Mouse (Mus musculus): ENCODE data around the gene Mfsd1. TPM values are rescaled to one million over a fixed set of nuclear protein-coding genes. Genes with fewer than 3 reads are reported as not detected.

Mfsd1 gene
- polyA plus RNA-seq, 1 experiment from 2014 or later = 26.4 TPM

- ATAC-seq (ENCODE audit: low read depth) = no peak
- Histone ChIP-seq H3K9ac (no peak overlapping the region), H3K36me3 (no peaks in the 10 kb centered on the region), H3K9me3 (replicated peaks) (no peaks in the 10 kb centered on the region), H3K4me2 (no peak overlapping the region; the same call in 1 of the 2 replicates), H3K4me1 (replicated peaks) (peaks cover 32% of the 10 kb centered on the region), H3K27me3 (no peaks in the 10 kb centered on the region), H3K4me3 (replicated peaks) (no peak overlapping the region), H3K27ac (no peak overlapping the region)
- DNase-seq = peak; percentile 37
- WGBS (ENCODE audit: insufficient replicate concordance) = 22% methylated on average over 17 of the region's 17 CpGs
Observed at GRCm38 (mm10) chr3:67568015-67568618, 14.4 kb upstream of the Mfsd1 start.

DNA sequence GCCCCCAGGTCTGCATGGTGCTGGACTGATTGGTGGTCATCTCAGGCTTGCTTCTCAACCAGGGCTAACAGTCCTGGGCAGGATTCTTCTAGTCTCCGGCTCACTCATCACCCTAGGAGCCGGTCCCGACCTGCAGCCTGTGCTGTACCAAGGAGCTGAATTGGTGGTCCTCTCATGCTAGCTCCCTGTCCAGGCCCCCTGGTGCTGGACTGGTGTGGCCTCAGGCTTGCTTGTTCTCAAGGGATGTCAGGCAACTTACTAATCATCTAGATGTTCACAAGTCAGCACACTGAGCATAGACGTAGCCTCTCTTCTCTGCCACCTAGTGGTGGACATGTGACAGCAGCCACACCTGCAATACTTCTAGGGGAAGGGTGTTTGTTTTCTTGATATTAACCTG lies 9.6 kb upstream of the Mfsd1 start:
- no peaks in the 10 kb centered on the region for H3K36me3 ChIP-seq
- H3K27me3 ChIP-seq = 0 out of 2 replicates have a peak, but pooled peaks cover 2% of the 10 kb centered on the region
- H3K4me3 ChIP-seq (replicated peaks) = no peak overlapping the region
- DNase-seq = no peak
- H3K4me2 ChIP-seq = no peak overlapping the region
- no peaks in the 10 kb centered on the region for H3K9me3 ChIP-seq (replicated peaks)
- H3K4me1 ChIP-seq (replicated peaks) = peaks cover 3% of the 10 kb centered on the region; the same call in 1 of the 2 replicates
- H3K27ac ChIP-seq = no peak overlapping the region
- ATAC-seq (ENCODE audit: low read depth) = peak; percentile 42; the same call in 1 of the 2 replicates
- H3K9ac ChIP-seq = no peak overlapping the region
- WGBS (ENCODE audit: insufficient replicate concordance) = 51% methylated on average over 4 of the region's 4 CpGs

DNA sequence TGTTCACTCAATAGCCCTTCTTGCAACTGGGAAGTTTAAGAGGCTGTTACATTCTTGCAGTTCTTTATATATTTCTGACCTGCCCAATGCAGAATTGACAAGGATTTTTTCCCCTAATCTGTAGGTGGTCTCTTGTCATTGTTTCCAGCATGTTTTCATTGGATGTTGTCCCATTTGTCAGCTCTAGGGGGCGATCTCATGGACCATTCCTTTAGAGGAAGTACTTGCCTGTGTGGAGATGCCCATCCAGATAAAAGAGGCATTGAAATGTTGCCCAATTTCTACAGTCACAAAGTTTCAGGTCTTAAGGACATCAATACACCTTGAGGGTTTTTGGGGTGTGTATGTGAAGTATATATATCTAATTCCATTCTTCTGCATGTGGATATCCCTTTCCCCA lies 9.0 kb upstream of the Mfsd1 start:
- Histone ChIP-seq H3K9ac (no peak overlapping the region), H3K9me3 (replicated peaks) (no peaks in the 10 kb centered on the region), H3K4me3 (replicated peaks) (no peak overlapping the region), H3K27me3 (0 out of 2 replicates have a peak, but pooled peaks cover 2% of the 10 kb centered on the region), H3K4me1 (replicated peaks) (no peaks in the 10 kb centered on the region), H3K36me3 (no peaks in the 10 kb centered on the region), H3K27ac (no peak overlapping the region), H3K4me2 (no peak overlapping the region)
- no peak for ATAC-seq (ENCODE audit: low read depth)
- WGBS (ENCODE audit: insufficient replicate concordance) = 0% methylated on average over 1 of the region's 1 CpGs
- DNase-seq = no peak

- Histone ChIP-seq H3K27me3 (0 out of 2 replicates have a peak, but pooled peaks cover 2% of the 10 kb centered on the region), H3K4me1 (replicated peaks) (no peaks in the 10 kb centered on the region), H3K36me3 (no peaks in the 10 kb centered on the region), H3K4me3 (replicated peaks) (no peak overlapping the region), H3K9ac (no peak overlapping the region), H3K9me3 (replicated peaks) (no peaks in the 10 kb centered on the region), H3K4me2 (no peak overlapping the region), H3K27ac (no peak overlapping the region)
- DNase-seq (no peak), ATAC-seq (ENCODE audit: low read depth) (no peak)
- WGBS (ENCODE audit: insufficient replicate concordance) = 43% methylated on average over 2 of the region's 2 CpGs
Observed at GRCm38 (mm10) chr3:67576248-67576647, 6.3 kb upstream of the Mfsd1 start.

GRCm38 (mm10) chr3:67576724-67577123 lies 5.8 kb upstream of the Mfsd1 start:
- 0 out of 2 replicates have a peak, but pooled peaks cover 2% of the 10 kb centered on the region for H3K27me3 ChIP-seq
- no peak overlapping the region for H3K27ac ChIP-seq
- no peaks in the 10 kb centered on the region for H3K36me3 ChIP-seq
- no peak overlapping the region for H3K4me2 ChIP-seq
- H3K4me3 ChIP-seq (replicated peaks) = no peak overlapping the region
- H3K9me3 ChIP-seq (replicated peaks) = no peaks in the 10 kb centered on the region
- H3K4me1 ChIP-seq (replicated peaks) = no peaks in the 10 kb centered on the region
- no peak overlapping the region for H3K9ac ChIP-seq
- DNase-seq (no peak), ATAC-seq (ENCODE audit: low read depth) (no peak)
- WGBS (ENCODE audit: insufficient replicate concordance) = 75% methylated on average over 6 of the region's 6 CpGs

- no peaks in the 10 kb centered on the region for H3K9me3 ChIP-seq (replicated peaks)
- H3K27me3 ChIP-seq = no peaks in the 10 kb centered on the region
- H3K27ac ChIP-seq = peak overlapping the region; percentile 59; the same call in 1 of the 2 replicates
- H3K4me1 ChIP-seq (replicated peaks) = peaks cover 24% of the 10 kb centered on the region
- H3K4me2 ChIP-seq = peak overlapping the region; percentile 95
- DNase-seq (no peak), ATAC-seq (ENCODE audit: low read depth) (no peak)
- peak overlapping the region; percentile 87 for H3K4me3 ChIP-seq (replicated peaks)
- H3K9ac ChIP-seq = peak overlapping the region; percentile 82
- WGBS (ENCODE audit: insufficient replicate concordance) = 14% methylated on average over 16 of the region's 16 CpGs
- H3K36me3 ChIP-seq = peaks cover 9% of the 10 kb centered on the region; the same call in 1 of the 2 replicates
Observed at GRCm38 (mm10) chr3:67583125-67583845, 744 bp downstream of the Mfsd1 start.

- Histone ChIP-seq H3K9me3 (replicated peaks) (no peaks in the 10 kb centered on the region), H3K27ac (no peak overlapping the region), H3K27me3 (no peaks in the 10 kb centered on the region), H3K4me2 (peak overlapping the region; percentile 95), H3K9ac (no peak overlapping the region), H3K36me3 (peaks cover 11% of the 10 kb centered on the region), H3K4me1 (replicated peaks) (peaks cover 24% of the 10 kb centered on the region), H3K4me3 (replicated peaks) (peak overlapping the region; percentile 87)
- DNase-seq (no peak), ATAC-seq (ENCODE audit: low read depth) (no peak)
- WGBS (ENCODE audit: insufficient replicate concordance) = 73% methylated on average over 6 of the region's 6 CpGs
Observed at GRCm38 (mm10) chr3:67583846-67584186, 1.3 kb downstream of the Mfsd1 start.

DNA sequence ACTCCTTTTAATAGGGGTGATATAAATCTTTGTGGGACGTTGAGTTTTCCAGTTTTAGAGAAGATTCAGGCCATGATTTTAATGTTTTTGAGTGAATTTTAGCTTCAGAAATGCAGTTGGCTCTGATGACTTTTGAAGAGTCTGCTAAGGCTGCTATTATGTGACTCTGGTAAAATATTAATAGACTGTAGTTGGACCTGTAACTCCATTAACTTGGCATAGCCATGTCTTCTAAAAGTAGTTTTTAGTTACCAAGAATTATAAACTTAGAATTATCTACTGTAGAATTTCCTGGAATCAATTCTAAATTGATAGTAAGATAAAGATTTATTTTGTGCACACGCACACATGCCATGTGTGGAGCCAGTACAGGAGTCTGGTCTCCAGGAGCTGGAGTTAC lies 4.0 kb downstream of the Mfsd1 start:
- H3K27me3 ChIP-seq = no peaks in the 10 kb centered on the region
- H3K27ac ChIP-seq = no peak overlapping the region
- 66% methylated on average over 2 of the region's 2 CpGs for WGBS (ENCODE audit: insufficient replicate concordance)
- no peak overlapping the region for H3K4me2 ChIP-seq
- no peak overlapping the region for H3K9ac ChIP-seq
- no peak overlapping the region for H3K4me3 ChIP-seq (replicated peaks)
- H3K36me3 ChIP-seq = peaks cover 35% of the 10 kb centered on the region
- H3K4me1 ChIP-seq (replicated peaks) = peaks cover 24% of the 10 kb centered on the region
- DNase-seq = no peak
- no peak for ATAC-seq (ENCODE audit: low read depth)
- no peaks in the 10 kb centered on the region for H3K9me3 ChIP-seq (replicated peaks)

DNA sequence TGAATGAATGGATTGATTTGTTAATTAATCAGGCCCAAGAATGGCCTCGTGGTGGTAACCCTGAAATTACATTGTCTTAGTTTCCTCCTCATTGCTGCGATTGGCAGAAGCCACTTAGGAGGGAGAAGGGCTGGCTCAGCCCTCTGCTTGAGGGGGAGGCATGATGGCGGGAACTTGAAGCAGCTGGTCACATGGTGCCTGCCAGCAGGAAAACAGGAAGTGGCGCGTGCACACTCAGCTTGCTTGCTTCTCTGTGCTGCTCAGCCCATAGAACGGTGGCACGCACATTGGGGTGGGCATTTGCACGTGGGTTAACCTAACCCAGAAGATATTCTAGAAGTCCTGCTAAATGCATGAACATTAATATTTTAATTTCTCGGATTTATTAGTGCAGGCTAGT lies 4.9 kb downstream of the Mfsd1 start:
- Histone ChIP-seq H3K27ac (no peak overlapping the region), H3K4me2 (no peak overlapping the region), H3K9ac (no peak overlapping the region), H3K27me3 (no peaks in the 10 kb centered on the region), H3K9me3 (replicated peaks) (no peaks in the 10 kb centered on the region), H3K4me1 (replicated peaks) (peaks cover 19% of the 10 kb centered on the region), H3K36me3 (peaks cover 44% of the 10 kb centered on the region), H3K4me3 (replicated peaks) (no peak overlapping the region)
- 49% methylated on average over 9 of the region's 9 CpGs for WGBS (ENCODE audit: insufficient replicate concordance)
- DNase-seq (no peak), ATAC-seq (ENCODE audit: low read depth) (no peak)

DNA sequence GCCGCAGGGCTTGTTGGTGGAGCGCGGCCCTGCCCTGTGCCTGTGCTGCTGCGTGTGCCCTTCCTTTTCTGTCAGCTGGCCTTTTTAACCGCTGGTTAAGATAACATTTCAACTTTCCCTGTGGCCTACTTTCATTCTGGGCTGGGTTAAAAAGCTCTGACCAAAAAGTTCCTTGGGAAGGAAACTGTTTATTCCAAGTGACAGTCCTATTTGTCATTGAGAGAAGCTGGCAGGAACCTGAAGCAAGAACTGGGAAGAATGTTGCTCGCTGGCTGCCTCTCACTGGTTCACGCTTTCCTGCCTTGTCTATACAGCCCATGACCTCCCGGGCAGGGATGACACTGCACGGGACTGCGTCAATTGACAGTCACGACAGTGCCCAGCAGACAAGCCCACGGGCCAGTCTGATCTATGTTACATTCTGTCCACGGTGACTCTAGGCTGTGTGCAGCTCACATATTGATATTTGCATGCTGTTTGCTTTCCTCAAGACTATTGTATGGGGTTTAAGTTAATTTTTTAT lies 19.1 kb downstream of the Mfsd1 start:
- Histone ChIP-seq H3K4me2 (no peak overlapping the region), H3K4me3 (replicated peaks) (no peak overlapping the region), H3K9me3 (replicated peaks) (no peaks in the 10 kb centered on the region), H3K4me1 (replicated peaks) (no peaks in the 10 kb centered on the region), H3K36me3 (peaks cover 58% of the 10 kb centered on the region), H3K27ac (no peak overlapping the region), H3K9ac (no peak overlapping the region), H3K27me3 (no peaks in the 10 kb centered on the region)
- ATAC-seq (ENCODE audit: low read depth) (no peak), DNase-seq (no peak)
- 81% methylated on average over 13 of the region's 13 CpGs for WGBS (ENCODE audit: insufficient replicate concordance)

DNA sequence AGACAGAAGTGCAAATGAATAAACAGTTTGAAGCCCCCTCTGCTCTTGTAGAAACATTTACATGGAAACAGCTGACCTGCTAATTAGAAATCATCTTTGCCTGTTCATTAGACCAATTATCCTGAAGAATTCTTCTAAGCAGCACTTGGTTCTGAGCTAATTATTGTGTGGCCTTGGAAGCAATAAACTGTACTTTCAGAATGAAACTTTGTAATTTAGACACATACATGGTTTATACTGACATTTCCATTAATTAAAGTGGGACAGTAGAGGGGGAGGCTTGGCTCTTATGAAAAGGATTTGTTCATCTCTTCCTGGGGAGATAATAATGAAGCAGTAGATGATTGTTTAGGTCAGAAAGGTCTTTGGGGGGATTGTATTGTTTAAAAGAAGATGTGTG lies 35.7 kb downstream of the Mfsd1 start:
- H3K36me3 ChIP-seq = no peaks in the 10 kb centered on the region
- H3K9ac ChIP-seq = no peak overlapping the region
- ATAC-seq (ENCODE audit: low read depth) (no peak), DNase-seq (no peak)
- no peak overlapping the region for H3K27ac ChIP-seq
- no peaks in the 10 kb centered on the region for H3K27me3 ChIP-seq
- H3K4me2 ChIP-seq = no peak overlapping the region
- no peak overlapping the region for H3K4me3 ChIP-seq (replicated peaks)
- no peaks in the 10 kb centered on the region for H3K9me3 ChIP-seq (replicated peaks)
- H3K4me1 ChIP-seq (replicated peaks) = no peaks in the 10 kb centered on the region

GRCm38 (mm10) chr3:67624629-67625028 lies 42.1 kb downstream of the Mfsd1 start:
- Histone ChIP-seq H3K27me3 (no peaks in the 10 kb centered on the region), H3K9me3 (replicated peaks) (no peaks in the 10 kb centered on the region)
- 61% methylated on average over 1 of the region's 1 CpGs for WGBS (ENCODE audit: insufficient replicate concordance)

More at GRCm38 (mm10) chr3:67624629-67625028, 42.1 kb downstream of the Mfsd1 start:
- H3K4me2 ChIP-seq = no peak overlapping the region
- no peaks in the 10 kb centered on the region for H3K4me1 ChIP-seq (replicated peaks)
- H3K27ac ChIP-seq = no peak overlapping the region
- H3K9ac ChIP-seq = no peak overlapping the region
- DNase-seq = no peak
- H3K36me3 ChIP-seq = no peaks in the 10 kb centered on the region
- no peak overlapping the region for H3K4me3 ChIP-seq (replicated peaks)
- no peak for ATAC-seq (ENCODE audit: low read depth)
